Mouse (Mus musculus) heart, adult 9 months (tissue): ENCODE data around the gene Kcnd2.

ENCODE experiments used
- DNase-seq, 2 experiments: peaks; one replicate each; pipeline ENCODE4 v3.0.0; 2022; ENCODE audit warnings: low spot score in 2 of 2

Gene Kcnd2

DNA sequence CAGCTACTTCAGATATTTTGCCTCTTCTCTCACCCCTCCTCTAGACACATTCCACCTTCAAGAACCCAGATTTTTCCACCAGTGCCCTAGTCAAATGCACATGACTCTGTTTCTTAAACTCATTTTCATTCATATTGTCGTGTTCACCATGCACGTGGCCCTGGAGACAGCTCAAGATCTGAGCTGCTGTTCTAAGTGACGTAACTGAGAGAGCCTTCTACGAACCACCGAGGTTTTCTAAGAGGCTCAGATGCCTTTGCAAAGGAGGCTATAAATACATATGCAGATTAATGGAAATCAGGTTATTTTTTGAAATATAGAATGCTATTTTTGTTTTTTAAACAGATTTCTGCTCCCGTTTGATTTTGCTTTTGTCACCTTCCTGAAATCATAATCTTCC lies 202.9 kb downstream of the Kcnd2 start:
- DNase-seq, result no peak

DNA sequence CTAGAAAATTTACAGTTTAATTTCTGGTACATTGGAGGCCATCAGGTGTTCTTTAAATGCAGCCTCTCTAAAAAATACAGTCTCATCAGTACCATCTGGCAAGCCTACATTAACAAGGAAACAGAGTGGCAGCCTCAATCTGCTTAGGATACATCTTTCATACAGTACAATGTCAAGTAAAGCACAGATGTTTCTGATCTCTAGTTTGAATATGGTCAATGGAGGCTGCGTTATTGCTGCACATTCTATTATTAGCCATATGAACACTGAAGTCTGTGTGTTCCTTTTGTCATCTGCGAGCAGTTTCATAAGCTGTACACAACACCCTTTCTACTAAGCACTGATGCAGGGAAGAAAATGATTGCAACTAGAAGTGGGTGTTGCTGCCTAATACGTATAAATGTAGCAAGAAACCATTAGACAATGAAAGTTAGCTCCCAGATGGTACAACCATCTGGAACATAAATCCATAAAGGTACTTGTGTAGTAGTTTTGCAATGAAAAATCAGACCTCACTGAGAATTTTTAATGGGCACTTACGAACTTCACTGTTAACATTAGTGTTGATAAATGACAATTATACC lies 209.0 kb downstream of the Kcnd2 start:
- DNase-seq, result no peak

DNA sequence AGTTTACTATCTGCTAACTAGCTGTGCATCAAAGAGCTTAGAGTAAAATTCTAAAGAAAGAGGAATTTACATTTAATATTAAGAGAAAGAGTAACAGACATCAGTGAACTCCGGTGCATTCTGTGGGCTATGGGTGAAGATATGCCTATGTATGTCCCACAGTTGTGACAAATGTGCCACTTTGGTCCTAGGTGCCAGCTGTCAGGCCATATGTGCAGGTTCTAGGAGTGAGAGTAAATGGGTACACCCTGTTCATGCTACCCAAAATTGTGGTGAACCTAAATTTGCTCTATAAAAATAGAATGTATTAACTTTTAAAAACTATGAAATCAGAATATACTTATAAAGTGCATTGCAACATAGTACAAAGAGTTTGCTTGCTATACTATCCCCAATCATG lies 215.8 kb downstream of the Kcnd2 start:
- no peak for DNase-seq

DNA sequence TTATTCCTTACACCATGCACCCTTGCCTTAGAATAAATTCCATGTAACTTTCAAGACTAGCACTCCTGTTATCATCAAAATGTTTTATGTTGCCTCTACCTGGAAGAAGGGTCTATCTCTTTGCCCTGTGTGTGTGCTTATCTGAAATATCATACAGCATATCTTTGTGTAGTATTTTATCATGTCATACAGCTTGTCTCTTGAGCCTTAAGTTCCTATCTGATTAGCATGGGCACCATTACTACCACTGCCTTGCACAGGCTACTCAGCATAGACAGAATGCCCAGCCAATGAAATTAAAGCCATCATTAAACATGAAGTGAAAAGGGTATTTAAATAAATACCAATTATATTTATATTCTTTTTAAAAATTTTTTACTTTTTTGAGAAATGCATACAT lies 249.4 kb downstream of the Kcnd2 start:
- no peak for DNase-seq

DNA sequence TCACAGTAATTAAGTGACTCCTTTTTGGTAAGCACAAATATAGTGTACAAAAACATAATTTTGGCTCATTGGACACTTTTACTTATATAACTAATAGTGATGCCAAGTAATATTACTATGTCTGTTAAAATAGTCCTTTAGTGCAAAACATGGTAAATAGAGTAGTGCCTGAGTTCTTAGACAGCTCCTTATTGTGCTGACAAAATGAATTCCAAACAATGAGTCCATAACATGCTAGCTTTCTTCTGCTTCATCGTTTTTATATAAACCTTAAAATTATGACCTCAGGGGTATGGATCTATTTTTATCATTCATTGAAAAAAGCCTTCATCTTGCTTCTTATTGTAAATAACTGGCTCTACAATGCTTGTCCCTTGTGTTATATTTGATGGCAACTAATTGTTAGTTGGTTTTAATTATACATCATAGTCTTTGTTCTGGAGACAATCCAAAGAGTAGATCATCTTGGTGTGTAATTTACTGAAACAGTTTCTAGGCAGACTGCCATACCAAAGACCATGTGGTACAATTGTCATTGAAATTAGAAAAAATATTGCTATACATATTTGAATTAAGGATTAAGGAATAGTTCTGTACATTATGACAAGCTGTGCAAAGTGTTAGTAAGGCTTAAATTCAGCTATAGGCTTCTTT lies 256.7 kb downstream of the Kcnd2 start:
- DNase-seq, result no peak

DNA sequence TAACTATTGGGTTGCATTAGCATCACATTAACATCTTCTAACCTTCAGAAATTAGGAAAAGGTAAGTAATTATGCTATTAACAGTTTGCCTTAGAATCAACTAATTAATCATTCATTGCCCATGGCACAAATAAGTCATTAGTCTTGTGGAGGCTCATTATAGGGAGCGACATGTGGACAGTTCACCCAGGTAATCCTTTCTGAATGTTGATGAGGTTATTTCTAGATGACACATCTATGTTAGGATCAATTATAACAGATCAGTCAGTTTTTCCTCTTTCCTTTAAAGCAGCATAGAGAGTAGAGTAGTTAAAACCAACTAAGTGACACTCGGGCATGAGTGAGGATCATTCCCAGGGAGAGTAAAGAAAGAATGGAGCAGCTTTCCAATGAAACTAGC lies 267.4 kb downstream of the Kcnd2 start:
- DNase-seq, result no peak

DNA sequence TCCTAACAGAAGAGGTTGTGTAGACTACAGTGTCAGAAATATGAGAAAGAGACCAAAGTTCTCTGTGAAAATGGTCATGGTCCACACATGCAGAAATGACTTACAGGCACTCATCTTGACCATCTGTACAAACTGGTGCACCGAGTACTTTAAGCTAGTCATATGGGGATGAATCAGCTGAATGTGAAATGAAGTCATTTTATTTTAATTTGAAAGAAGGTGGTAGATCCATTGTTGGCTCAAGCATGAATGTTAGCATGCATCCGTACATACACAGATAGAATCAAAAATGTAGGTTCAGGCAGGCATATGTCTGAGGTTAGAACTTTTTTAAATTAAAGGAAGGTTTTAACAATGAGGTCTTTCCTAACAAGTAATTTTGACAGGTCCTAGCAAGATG lies 273.2 kb downstream of the Kcnd2 start:
- DNase-seq, result no peak

DNA sequence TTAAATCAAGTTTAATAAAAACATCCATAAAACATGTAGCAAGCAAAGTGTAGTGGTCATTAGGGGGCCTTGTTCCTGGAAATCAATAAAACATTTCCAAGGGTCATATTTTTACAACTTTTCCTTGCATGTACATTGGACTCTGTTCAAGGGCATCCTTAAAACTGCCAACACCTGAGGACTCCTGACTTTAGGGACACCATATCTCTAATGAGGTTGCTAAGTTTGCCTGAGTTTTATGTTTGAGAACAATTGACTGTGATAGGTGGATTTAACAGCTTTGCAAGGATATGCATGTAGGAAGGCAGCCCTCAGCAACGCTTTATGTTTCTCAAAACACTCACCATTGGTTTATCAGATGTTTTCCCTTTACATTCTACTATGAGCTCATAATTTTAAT lies 287.6 kb downstream of the Kcnd2 start:
- DNase-seq, result no peak

DNA sequence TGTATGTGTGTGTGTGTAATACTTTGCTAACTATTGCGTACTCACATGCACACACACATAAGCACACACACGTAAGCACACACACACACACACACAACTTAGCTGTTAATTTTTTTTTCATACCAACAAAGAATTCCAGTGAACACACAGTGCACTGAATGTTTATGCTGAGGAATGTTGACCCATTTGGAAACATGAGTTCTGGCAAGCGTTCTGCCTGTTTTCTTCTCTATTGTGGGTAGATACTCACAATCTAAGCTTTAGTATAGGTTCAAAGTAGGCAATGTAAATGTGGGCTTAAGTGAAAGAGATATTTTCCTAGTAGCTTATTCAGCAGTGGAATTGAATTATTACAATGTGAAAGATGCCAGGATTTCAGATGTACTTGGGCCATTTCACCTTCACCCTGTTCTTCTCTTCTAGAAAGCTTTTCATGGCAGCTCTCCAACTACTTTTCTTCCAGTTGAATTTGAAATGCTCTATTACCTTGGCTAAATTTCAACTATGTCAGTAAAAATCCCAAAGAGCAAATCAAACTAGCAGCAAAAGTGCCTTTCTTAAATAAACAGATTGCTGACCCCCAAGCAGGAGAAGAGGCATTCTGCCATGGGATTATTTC lies 295.4 kb downstream of the Kcnd2 start:
- DNase-seq, result no peak

DNA sequence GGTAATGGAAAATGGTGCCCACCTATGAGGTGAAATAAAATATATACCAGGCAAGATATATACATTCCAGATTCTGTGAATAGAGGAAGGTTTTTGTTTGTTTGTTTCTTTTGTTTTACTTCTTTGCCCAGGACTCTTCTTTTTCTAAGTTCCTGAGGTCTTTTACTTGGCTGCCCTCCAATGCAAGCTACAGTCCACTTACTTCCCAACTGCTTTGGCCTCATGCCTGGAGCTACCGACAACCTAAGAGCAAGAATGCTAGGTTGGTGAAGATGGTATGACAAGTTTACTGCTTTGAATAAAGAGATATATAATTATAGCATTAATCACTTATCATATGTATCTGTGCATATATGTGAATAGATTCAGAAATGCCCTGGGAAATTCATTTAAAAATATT lies 305.0 kb downstream of the Kcnd2 start:
- no peak for DNase-seq

DNA sequence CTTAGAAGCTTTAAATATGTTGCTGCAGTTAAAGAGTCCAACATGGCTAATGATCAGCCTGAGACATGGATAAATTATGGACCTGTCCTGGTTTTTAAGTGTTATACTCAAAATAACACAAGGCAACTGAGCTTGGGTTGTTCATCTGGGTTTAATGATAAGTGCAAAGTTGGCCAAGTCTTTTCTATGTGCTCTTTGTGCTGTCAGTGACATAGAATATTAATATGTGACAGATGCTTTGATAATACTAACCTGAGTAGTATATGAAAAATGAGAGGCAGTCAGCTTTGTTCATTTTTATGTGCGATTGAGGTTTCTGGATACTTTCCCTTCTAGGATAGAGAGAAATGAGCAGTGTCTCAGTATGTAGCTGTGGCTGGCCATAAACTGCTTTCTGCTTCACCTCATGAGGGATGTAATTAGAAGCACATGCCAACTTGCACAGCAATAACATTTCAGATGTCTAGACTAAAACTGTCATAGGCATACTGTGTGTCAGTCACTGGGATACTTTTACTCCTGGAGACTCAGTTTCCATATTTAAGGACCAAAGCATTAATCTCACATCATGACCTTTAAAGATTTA lies 312.3 kb downstream of the Kcnd2 start:
- DNase-seq, result no peak

DNA sequence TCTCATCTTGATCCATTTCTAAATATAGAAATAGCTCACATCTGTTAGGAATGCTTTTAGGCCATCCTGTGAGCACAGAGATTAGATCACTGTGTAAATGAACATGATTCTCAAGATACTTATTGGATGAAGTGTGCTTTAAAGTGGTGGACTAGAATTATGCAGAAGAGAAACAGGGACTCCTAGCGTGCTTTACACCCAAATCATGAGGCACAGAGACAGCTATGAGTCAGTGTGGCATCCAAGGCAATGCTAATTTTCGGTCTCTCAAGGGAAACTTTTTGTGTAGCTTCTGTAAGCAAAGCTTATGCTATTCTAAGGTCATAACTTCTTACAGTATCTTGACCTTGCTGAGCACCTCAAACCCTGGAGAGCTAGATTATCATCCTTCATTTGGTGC lies 318.7 kb downstream of the Kcnd2 start:
- DNase-seq, result no peak

DNA sequence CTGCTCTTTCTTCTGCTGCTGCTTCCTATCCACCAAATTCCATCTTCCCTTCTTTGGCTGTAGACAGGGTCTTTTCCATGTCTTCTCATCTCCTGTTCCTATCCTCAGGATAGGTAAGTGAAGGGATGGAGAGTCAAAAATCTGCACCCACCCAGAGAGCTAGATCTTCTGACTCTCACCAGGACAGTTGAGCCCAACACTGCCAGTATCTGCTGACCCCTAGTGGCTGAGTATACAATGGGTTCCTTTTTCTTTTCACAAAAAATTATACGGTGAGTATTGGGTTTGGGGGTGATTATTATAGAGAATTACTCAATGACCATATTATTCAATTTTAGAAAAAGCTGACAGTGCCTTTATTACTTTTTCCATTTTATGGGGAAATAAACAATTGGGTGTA lies 319.5 kb downstream of the Kcnd2 start:
- no peak for DNase-seq

DNA sequence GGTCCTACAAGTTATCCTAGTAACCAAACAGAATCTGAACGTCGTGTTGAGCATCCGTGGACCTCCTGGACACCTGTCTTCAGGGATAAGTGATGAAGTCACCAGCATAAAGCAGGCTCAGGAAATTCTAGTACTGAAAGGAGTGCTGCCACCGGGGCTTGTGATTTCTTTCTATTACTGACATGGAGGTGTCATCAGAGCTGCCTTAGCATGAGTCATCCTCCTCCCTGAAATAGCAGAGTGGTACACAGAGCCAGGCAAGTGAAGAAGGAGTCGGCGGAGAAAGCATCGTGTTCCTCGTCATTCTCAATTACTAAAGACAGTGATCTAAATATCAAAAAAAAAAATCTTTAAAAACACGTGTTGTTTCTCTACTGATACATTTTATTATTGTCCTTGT lies 336.2 kb downstream of the Kcnd2 start:
- DNase-seq, result no peak

DNA sequence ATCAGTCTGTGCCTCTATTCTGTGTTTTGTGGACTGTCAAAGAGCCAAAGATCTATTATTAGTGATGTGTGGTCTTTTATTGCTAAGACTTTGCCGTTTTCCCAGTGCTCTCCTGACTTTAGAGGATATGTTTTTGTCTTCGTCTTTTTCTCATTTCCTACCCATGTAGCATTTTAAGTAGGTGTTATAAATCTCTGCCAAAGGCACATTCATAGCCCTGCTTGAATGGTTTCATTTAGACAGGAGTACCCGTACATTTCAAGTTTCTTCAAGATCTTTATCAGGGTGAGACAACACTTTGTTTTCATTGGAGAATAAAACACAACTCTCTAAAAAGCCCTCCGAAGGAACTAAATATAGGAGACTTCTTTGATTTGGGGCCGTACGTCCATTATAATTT lies 355.7 kb downstream of the Kcnd2 start:
- DNase-seq, result no peak

DNA sequence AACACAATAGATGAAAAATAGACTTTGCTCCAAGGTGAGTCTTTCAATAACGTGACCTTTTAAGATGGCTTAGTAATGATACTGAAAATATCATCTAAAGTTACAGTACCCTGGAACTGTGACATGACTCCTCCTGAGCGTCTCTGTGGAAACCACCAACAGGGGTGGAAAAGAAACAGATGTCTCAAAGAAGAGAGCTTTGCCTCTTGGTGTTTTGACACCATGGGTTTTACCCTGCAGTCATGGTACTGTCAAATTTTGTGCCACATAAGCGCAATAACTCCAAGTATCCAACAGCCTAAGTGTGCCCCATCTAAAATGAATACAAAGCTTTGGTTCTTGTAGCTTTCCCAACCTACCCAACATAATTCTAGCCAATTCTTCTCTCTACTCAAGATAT lies 374.9 kb downstream of the Kcnd2 start:
- DNase-seq, result no peak

DNA sequence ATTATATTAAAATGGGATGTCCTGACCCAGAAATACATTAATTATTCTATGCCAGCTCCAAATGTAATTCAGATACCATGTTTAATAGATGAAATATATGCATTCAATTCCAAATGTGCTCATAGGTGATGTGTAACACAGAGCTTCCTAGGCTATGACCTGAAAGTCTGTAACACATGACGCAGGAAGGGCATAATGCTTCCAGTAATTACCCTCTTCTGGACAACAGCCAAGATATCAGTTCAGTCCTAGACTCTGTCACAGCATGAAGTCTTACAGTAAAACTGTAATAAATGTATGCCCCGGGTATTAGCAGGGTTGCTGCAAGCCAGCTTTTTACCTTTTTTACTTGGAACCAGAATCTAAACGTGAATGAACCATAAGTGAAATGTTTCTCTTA lies 382.1 kb downstream of the Kcnd2 start:
- DNase-seq, result no peak

DNA sequence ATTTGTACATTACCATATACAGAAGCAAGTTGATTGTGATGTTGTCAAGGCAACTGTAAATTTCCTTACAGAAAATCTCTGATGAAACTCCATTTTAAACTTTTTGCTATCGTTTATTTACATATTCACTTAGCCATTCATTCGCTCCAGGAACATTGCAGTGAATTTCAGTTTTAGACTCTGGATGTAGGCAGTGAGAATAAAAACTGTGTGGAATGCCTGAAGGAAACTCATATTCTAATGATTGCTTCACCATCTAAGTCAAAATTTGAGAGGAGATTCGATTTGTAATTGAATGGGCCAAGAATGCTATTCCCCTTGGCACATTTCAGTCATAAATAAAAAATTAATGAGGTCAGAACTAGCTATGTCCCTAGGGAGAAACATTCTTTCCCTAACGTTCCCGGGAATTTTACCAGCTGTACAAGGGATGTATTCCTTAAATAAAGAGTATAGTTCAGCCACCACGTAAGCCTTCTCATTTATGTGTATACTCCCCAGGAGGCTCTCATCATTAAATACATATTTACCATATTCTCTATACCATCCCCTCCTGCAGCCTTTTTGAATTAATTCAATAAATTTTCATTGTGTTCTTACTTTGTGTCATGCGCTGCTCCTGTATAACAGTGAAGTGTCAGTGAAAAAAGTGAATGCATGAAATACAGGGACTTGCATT lies 394.2 kb downstream of the Kcnd2 start:
- no peak for DNase-seq

DNA sequence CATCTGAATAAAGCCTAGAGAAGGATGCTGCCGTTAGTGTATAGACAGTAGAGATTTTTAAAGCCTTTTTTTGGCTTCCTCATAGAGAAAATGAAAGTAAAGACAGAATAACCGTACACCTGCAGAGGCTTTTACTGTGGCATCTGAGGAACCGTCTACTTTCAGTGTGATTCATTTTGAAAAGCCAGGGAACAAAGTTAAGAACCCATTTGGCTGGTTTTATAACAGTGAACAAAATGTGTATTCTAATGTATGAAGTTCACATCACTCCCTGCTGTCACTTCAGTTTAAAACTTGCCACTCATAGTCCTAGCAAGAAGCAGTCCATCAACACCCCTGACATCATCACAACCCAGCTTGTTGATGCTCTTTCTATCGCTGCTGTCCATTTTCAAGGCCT lies 414.7 kb downstream of the Kcnd2 start:
- DNase-seq, result no peak

DNA sequence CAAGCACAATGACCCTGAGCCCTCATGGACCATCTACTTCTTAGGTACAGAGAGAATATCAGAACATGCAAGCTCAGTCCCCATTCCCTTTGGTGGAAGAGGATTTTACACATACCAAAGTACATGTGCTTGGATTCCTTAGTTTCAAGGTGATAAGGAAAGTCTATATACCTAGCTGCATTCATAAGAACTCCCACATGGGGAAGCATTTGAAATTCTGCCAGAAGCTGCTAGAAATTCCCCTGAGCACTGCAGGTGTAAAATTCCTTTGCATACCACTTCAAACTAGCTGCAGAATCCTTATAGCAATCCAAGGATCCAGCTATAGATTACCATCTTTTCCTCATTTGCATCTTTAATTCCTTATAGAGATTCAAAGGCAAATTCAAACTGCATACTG lies 440.4 kb downstream of the Kcnd2 start:
- DNase-seq, result no peak

DNA sequence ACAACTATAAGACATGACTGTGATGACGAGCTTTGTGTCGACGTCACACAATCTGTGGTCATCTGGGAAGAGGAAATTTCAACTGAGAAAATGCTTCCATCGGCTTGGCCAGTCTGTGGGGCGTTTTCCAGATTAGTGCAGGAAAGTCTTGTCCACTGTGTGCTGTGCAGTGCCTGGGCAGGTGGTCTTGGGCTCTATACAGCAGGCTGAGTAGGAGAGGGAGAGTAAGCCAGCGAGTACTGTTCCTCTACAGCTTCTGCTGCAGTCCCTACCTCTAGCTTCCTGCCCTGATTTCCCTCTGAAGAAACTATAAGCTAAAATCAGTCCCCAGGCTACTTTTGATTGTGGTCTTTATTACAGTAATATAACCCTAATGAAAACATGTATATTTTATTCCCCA lies 448.8 kb downstream of the Kcnd2 start:
- DNase-seq, result no peak

DNA sequence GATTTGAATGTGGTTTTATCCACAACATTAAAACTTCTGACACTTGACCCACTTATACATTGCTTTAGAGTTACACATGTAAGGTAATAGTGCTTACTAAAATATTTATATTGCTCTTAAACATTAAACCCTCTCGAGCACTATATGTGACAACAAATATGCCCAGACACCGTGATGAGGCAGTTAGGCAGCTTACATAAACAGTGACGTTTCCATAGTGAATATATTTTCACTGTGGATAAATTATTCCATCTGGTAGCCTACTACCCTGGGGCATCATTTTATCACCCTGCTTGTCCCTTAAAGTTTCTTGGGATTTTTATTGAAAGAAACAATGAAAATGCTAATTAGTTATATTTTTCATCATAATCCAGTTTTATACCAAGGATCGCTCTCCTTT lies 449.3 kb downstream of the Kcnd2 start:
- DNase-seq, result no peak

DNA sequence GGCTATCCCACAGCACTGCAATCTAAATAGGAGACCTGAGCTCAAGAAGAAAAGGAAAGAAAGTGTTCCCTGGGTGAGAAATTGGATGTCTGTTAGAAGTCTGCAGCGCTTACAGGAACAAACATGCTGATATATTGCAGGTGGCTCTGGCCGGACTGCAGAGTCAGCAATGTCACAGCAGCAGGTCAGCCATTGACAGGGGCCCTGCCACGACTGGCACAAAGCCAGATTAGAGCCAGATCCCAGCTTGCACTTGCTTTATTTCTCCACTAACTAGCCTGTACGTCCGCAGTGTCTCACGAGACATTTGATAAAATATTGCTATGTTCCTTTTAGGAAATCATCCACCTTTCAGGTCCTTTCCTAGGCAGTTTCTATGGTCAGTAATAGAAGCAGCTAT lies 468.9 kb downstream of the Kcnd2 start:
- DNase-seq, result no peak
